Mouse (Mus musculus): ENCODE measurements around the gene Col8a2.

DNA sequence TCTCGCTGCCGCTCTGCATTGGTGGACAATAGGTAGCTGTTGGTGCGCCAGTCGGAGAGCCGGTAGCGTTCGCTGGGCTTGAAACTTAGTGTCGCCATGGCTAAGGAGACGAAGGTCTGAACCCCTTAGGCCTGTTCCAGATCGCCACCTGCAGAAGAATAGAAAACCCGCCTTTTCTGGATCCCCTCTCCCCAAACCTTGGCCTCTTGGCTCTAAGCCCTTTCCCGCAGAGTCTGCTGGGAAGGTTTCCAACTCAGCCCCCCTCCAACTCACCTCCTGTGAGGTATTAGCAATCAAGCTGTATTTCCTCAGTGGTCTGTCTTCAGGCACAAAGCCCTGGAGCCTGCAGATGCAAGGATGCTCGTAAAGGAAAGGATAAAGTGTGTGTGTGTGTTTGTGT is 38.3 kb downstream of the Col8a2 start:
- no peak for TF ChIP-seq CTCF (conservative IDR thresholded peaks at IDR 0.05 in 1 of 2, IDR thresholded peaks at IDR 0.05 in 1 of 2; ENCODE audit: low read depth in 2 of 2, low read length in 2 of 2)
- no peak for TF ChIP-seq ETS1 (conservative IDR thresholded peaks at IDR 0.05; ENCODE audit: low read depth, low read length)
- no peak for TF ChIP-seq CHD1 (IDR thresholded peaks at IDR 0.05; ENCODE audit: low read depth, low read length)
- no peak for TF ChIP-seq USF1 (IDR thresholded peaks at IDR 0.05; ENCODE audit: low read depth, low read length)
- TF ChIP-seq NELFE (IDR thresholded peaks at IDR 0.05; ENCODE audit: low read depth, low read length): no peak
- TF ChIP-seq BHLHE40 (IDR thresholded peaks at IDR 0.05; ENCODE audit: low read depth, low read length): no peak
- no peak for TF ChIP-seq TBP (conservative IDR thresholded peaks at IDR 0.05; ENCODE audit: low read depth, low read length)
- TF ChIP-seq MAFK (IDR thresholded peaks at IDR 0.05; ENCODE audit: insufficient replicate concordance, low read length): no peak
- no peak for TF ChIP-seq MAZ (IDR thresholded peaks at IDR 0.05; ENCODE audit: low read depth, low read length)
- no peak for TF ChIP-seq POLR2A (IDR thresholded peaks at IDR 0.05; ENCODE audit: low read depth, low read length)
- no peak for TF ChIP-seq UBTF (IDR thresholded peaks at IDR 0.05; ENCODE audit: low read depth, low read length)
- no peak for TF ChIP-seq SMC3 (IDR thresholded peaks at IDR 0.05; ENCODE audit: low read depth, low read length)

Data from CH12.LX (cell line).